Mouse (Mus musculus): ENCODE results near the gene Osbpl9.

- TF ChIP-seq GATA1 (IDR thresholded peaks at IDR 0.05; ENCODE audit: borderline replicate concordance, low read length), result no peak
- no peak for TF ChIP-seq FLI1 (IDR thresholded peaks at IDR 0.05; ENCODE audit: low read length)
Measured at GRCm38 (mm10) chr4:109116938-109117337, 85.1 kb downstream of the Osbpl9 start.

Measured in megakaryocyte, embryonic 14.5 days (primary cell).